Mouse (Mus musculus) lung, embryonic 14.5 days (tissue): ENCODE results near the gene Lrrc41. TPM values are rescaled to one million over a fixed set of nuclear protein-coding genes. Genes with fewer than 3 reads are reported as not detected.

Experiments
- ATAC-seq: fragments of 200-750 bp; cut with Nextera tagmentation; 2 replicates; pipeline ENCODE4 v1.8.0; 2017; ENCODE audit warnings: mild to moderate bottlenecking, moderate TSS enrichment, moderate library complexity; ENCODE audit not compliant: insufficient read depth
- DNase-seq: peaks from one replicate; pipeline ENCODE4 v3.0.0-alpha.2; 2015
- H3K27ac ChIP-seq: fragments of 300-500 bp; sonication (generic); 2 replicates; pipeline ENCODE4 v1.5.1; 2014; ENCODE audit warnings: low read depth, mild to moderate bottlenecking, moderate library complexity
- H3K27me3 ChIP-seq: fragments of 300-500 bp; sonication (generic); 2 replicates; pipeline ENCODE4 v1.6.1; 2014; ENCODE audit warnings: low read length, control low read depth; ENCODE audit not compliant: insufficient read depth
- H3K36me3 ChIP-seq: fragments of 300-500 bp; sonication (generic); 2 replicates; pipeline ENCODE4 v1.6.1; 2014; ENCODE audit warnings: control low read depth; ENCODE audit not compliant: insufficient read depth
- H3K4me1 ChIP-seq: fragments of 300-500 bp; sonication (generic); 2 replicates; pipeline ENCODE4 v1.6.1; 2014; ENCODE audit warnings: antibody characterized with exemption, control low read depth; ENCODE audit not compliant: insufficient read depth
- H3K4me2 ChIP-seq: fragments of 300-500 bp; sonication (generic); 2 replicates; pipeline ENCODE4 v1.6.1; 2014; ENCODE audit warnings: mild to moderate bottlenecking
- H3K4me3 ChIP-seq: fragments of 300-500 bp; sonication (generic); 2 replicates; pipeline ENCODE4 v1.5.1; 2014; ENCODE audit warnings: low read depth, low read length
- H3K9ac ChIP-seq: fragments of 300-500 bp; sonication (generic); 2 replicates; pipeline ENCODE4 v1.6.1; 2014
- H3K9me3 ChIP-seq: fragments of 300-500 bp; sonication (generic); 2 replicates; pipeline ENCODE4 v1.6.1; 2016; ENCODE audit warnings: low read depth, low read length, control low read depth
- CTCF ChIP-seq: IDR thresholded peaks from 2 replicates; pipeline ENCODE4 v1.5.1; 2016; ENCODE audit warnings: antibody characterized with exemption, low read depth
- WGBS: fragments of 180-500 bp; shearing (Covaris S2); extraction: QIAGEN DNeasy Blood & Tissue Kit; methylation state at CpG from one replicate; pipeline ENCODE4 v1.1.7; 2014; 5-methylcytosine and 5-hydroxymethylcytosine counted together
- polyA plus RNA-seq: library from polyadenylated mRNA; unstranded; fragments of >200 nt; fragmentation: Nextera tagmentation; extraction: Ambion mirVana; gene quantifications from 2 replicates; pipeline ENCODE4 v1.2.1, GENCODE M21; 2014

Gene Lrrc41
- polyA plus RNA-seq, 1 experiment from 2014 or later: 82.6 TPM

DNA sequence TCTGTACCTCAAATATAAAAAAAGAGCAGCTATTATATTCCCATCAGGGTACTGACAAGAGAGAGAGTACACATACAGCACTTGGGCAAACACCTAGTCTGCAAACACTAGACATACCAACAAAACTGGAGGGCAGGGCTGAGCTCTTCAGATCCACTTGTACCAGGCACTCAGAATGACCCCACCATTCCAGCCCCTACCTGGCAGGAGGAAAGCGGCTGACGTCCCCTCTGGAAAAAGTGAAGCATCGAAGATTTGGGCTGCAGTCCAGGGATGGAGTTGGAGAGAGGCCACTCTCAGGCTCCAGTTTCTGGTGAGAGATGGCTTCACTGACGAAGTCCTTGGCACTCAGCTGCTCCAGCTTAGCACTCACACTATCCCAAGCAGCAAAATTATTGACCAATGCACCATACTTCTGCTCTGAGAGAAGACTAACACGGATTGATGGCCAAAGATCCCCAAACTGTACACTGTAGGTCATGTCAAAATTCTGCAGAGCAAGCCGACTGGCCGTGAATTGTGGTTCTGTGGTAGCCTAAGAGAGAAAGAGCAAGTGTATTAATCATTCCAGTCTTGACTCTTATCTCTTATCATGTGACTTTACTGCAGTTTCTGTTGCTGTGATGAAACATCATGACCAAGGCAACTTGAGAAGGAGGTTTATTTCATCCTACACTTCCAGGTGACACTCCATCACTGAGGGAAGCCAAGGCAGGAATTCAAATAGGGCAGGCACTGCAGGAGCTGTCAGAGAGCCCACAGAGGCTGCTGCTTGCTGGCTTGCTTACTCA is 26.7 kb upstream of the Lrrc41 start:
- no peaks in the 10 kb centered on the region for H3K9me3 ChIP-seq
- TF ChIP-seq CTCF: no peak
- peak overlapping the region; percentile 36; the same call in 1 of the 2 replicates for H3K27ac ChIP-seq
- no peak overlapping the region for H3K9ac ChIP-seq
- DNase-seq (peak; percentile 73), ATAC-seq (peak; percentile 84)
- peak overlapping the region; percentile 15; the same call in 1 of the 2 replicates for H3K4me2 ChIP-seq
- 0 out of 2 replicates have a peak, but pooled peaks cover 10% of the 10 kb centered on the region for H3K36me3 ChIP-seq
- H3K4me1 ChIP-seq: 0 out of 2 replicates have a peak, but pooled peaks cover 6% of the 10 kb centered on the region
- no peak overlapping the region for H3K4me3 ChIP-seq
- WGBS: 55% methylated on average over 7 of the region's 7 CpGs
- H3K27me3 ChIP-seq: no peaks in the 10 kb centered on the region

- no peak overlapping the region for H3K27ac ChIP-seq
- no peak for DNase-seq
These were observed 25.9 kb upstream of the Lrrc41 start for GRCm38 (mm10) chr4:116049211-116049610.

DNA sequence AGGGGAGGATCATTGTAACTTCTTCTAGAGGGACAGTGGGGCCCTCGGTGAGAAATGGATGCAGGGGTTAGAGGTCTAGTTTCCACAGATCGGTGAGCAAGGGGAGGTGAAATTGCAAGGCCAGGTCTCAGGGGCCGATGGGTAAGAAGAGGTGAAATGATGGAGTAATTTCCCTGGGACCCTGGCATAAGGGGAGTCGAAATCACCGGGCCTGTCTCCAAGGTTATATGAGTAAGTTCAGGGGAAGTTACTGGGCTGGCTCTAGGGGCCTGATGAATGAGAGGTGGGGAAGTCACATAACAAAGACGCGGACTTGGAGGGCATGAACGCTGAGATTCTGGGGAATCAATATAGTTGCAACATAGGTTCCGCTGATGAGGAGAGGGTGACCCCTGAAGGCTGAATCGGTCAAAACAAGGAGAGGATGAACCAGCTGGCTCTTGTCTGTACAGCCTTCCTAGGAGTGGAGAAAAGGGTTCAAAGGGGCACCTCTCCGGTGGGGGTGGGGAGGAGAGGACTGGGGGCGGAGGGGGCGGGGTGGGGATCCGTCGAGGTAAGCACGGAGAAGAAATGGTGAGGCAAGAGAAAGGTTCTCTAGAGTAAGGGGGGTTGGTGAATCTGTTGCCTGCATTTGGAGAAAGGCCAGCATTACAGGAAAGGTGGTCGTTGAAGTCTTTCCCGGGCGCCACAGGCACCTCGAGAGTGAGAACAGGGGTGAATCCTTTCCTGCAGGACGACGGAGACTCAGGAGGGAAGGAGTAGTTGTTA is 22.4 kb upstream of the Lrrc41 start:
- peak overlapping the region; percentile 58 for H3K4me3 ChIP-seq
- peak overlapping the region; percentile 66 for H3K9ac ChIP-seq
- H3K36me3 ChIP-seq: 0 out of 2 replicates have a peak, but pooled peaks cover 5% of the 10 kb centered on the region
- 4% methylated on average over 22 of the region's 22 CpGs for WGBS
- ATAC-seq (peak; percentile 57), DNase-seq (peak; percentile 80)
- peak overlapping the region; percentile 93 for H3K4me2 ChIP-seq
- TF ChIP-seq CTCF: peak; percentile 50
- H3K9me3 ChIP-seq: no peaks in the 10 kb centered on the region
- 0 out of 2 replicates have a peak, but pooled peaks cover 6% of the 10 kb centered on the region for H3K4me1 ChIP-seq
- peak overlapping the region; percentile 98 for H3K27ac ChIP-seq
- no peaks in the 10 kb centered on the region for H3K27me3 ChIP-seq

More at GRCm38 (mm10) chr4:116049211-116049610, 25.9 kb upstream of the Lrrc41 start:
- H3K9ac ChIP-seq: no peak overlapping the region
- TF ChIP-seq CTCF: no peak
- no peak overlapping the region for H3K4me2 ChIP-seq
- 0 out of 2 replicates have a peak, but pooled peaks cover 6% of the 10 kb centered on the region for H3K4me1 ChIP-seq
- WGBS: 68% methylated on average over 3 of the region's 3 CpGs
- H3K9me3 ChIP-seq: no peaks in the 10 kb centered on the region
- H3K4me3 ChIP-seq: no peak overlapping the region
- no peak for ATAC-seq
- 0 out of 2 replicates have a peak, but pooled peaks cover 10% of the 10 kb centered on the region for H3K36me3 ChIP-seq
- no peaks in the 10 kb centered on the region for H3K27me3 ChIP-seq

DNA sequence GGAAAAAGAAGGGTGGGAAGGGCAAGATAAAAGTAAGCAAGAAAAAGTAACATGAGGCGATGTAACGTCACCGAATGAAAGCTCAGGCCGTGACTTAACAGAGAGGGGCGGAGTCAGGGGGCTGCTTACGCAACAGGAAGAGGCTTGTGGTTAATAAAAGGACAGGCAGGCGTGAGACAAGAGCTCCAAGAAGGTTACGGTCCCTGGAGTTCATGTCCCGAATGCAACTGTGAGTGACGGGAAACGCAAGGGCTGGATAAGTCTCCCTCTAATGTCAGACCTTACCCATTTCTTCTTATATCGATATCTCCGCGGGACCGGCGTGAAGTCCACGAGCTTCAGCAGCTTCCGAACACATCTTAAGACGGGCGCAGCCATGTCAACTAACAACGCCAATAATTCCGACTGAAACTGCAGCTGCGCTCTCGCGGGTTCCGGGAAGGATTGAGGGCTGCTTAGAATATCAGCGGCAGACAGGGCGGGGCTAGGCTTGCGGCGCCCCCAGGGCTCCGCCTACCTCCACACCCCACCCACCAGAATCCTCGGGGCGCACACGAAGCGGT is 21.6 kb upstream of the Lrrc41 start, which contains the start of gene Nsun4:
TSS of gene Nsun4 (minus strand) at position 478 of the 563 bp plus-strand sequence.
- H3K4me2 ChIP-seq: peak within 1 kb of the TSS; percentile 93

DNA sequence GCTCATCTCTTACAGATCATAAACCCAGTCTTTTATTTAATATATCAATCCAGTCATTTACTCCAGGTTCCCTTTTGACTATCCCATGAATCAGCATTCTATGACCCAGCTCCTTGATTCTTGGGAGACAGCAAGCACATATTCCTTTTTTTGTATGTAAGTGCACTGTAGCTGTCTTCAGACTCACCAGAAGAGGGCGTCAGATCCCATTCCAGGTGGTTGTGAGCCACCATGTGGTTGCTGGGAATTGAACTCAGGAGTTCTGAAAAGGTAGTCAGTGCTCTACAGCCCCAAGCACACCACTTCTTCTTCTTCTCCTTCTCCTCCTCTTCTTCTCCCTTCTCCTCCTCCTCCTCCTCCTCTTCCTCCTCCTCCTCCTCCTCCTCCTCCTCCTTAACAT is 17.5 kb upstream of the Lrrc41 start:
- DNase-seq: no peak
- Histone ChIP-seq H3K9ac (no peak overlapping the region), H3K9me3 (no peaks in the 10 kb centered on the region), H3K36me3 (no peaks in the 10 kb centered on the region), H3K27me3 (no peaks in the 10 kb centered on the region), H3K4me1 (no peaks in the 10 kb centered on the region), H3K27ac (no peak overlapping the region), H3K4me3 (no peak overlapping the region), H3K4me2 (no peak overlapping the region)
- WGBS: 0% methylated on average over 1 of the region's 1 CpGs
- no peak for ATAC-seq
- TF ChIP-seq CTCF: no peak

More for the DNA sequence above, 21.6 kb upstream of the Lrrc41 start, which contains the start of gene Nsun4:
- H3K4me3 ChIP-seq: peak within 1 kb of the TSS; percentile 58
- no peaks in the 10 kb centered on the region for H3K27me3 ChIP-seq
- peak; percentile 4; the same call in 1 of the 2 replicates for TF ChIP-seq CTCF
- H3K36me3 ChIP-seq: 0 out of 2 replicates have a peak, but pooled peaks cover under 1% of the 10 kb centered on the region
- peak within 1 kb of the TSS; percentile 98 for H3K27ac ChIP-seq
- H3K4me1 ChIP-seq: 0 out of 2 replicates have a peak, but pooled peaks cover 6% of the 10 kb centered on the region
- peak; percentile 95 for ATAC-seq
- WGBS: under 1% methylated on average over 35 of the region's 35 CpGs
- peak within 1 kb of the TSS; percentile 66 for H3K9ac ChIP-seq
- DNase-seq: peak; percentile 97
- H3K9me3 ChIP-seq: no peaks in the 10 kb centered on the region

- Histone ChIP-seq H3K4me2 (no peak overlapping the region), H3K9me3 (no peaks in the 10 kb centered on the region), H3K27me3 (no peaks in the 10 kb centered on the region), H3K4me1 (no peaks in the 10 kb centered on the region), H3K9ac (no peak overlapping the region), H3K27ac (no peak overlapping the region), H3K36me3 (no peaks in the 10 kb centered on the region), H3K4me3 (no peak overlapping the region)
- TF ChIP-seq CTCF: no peak
- DNase-seq (no peak), ATAC-seq (no peak)
- WGBS: 72% methylated on average over 5 of the region's 5 CpGs
These were observed 15.9 kb upstream of the Lrrc41 start for GRCm38 (mm10) chr4:116059012-116059726.
